Mouse (Mus musculus) intestine, postnatal 0 days (tissue): ENCODE measurements around the gene Ncln. TPM values are rescaled to one million over a fixed set of nuclear protein-coding genes. Genes with fewer than 3 reads are reported as not detected.

Experiments
- ATAC-seq: fragments of 200-750 bp; cut with Nextera tagmentation; 2 replicates; pipeline ENCODE4 v1.8.0; 2017; ENCODE audit warnings: mild to moderate bottlenecking, moderate TSS enrichment, moderate library complexity
- H3K27ac ChIP-seq: fragments of 300-500 bp; sonication (generic); 2 replicates; pipeline ENCODE4 v1.5.1; 2014; ENCODE audit warnings: mild to moderate bottlenecking, low read depth, low read length, moderate library complexity
- H3K27me3 ChIP-seq: fragments of 300-500 bp; sonication (generic); replicated peaks from 2 replicates; pipeline ENCODE4 v1.6.1; 2014; ENCODE audit warnings: low read length, mixed read lengths; ENCODE audit not compliant: control insufficient read depth, insufficient read depth
- H3K36me3 ChIP-seq: fragments of 300-500 bp; sonication (generic); 2 replicates; pipeline ENCODE4 v1.6.1; 2014; ENCODE audit warnings: mild to moderate bottlenecking, moderate library complexity; ENCODE audit not compliant: control insufficient read depth, insufficient read depth
- H3K4me1 ChIP-seq: fragments of 300-500 bp; sonication (generic); replicated peaks from 2 replicates; pipeline ENCODE4 v1.6.1; 2014; ENCODE audit warnings: antibody characterized with exemption, low read length, mixed read lengths; ENCODE audit not compliant: control insufficient read depth, insufficient read depth
- H3K4me2 ChIP-seq: fragments of 300-500 bp; sonication (generic); replicated peaks from 2 replicates; pipeline ENCODE4 v1.6.1; 2014; ENCODE audit warnings: low read depth, mild to moderate bottlenecking, moderate library complexity
- H3K4me3 ChIP-seq: fragments of 300-500 bp; sonication (generic); 2 replicates; pipeline ENCODE4 v1.5.1; 2014; ENCODE audit warnings: low read depth, low read length
- H3K9ac ChIP-seq: fragments of 300-500 bp; sonication (generic); 2 replicates; pipeline ENCODE4 v1.6.1; 2014; ENCODE audit warnings: mild to moderate bottlenecking, low read depth, low read length
- H3K9me3 ChIP-seq: fragments of 300-500 bp; sonication (generic); 2 replicates; pipeline ENCODE4 v1.6.1; 2016; ENCODE audit warnings: mixed run types; ENCODE audit not compliant: control insufficient read depth
- CTCF ChIP-seq: sonication (generic); IDR thresholded peaks from 2 replicates; pipeline ENCODE4 v1.5.1; 2016; ENCODE audit warnings: low read depth, mild to moderate bottlenecking, control low read depth, antibody characterized with exemption, moderate library complexity
- WGBS: fragments of 180-500 bp; shearing (Covaris S2); extraction: QIAGEN DNeasy Blood & Tissue Kit; methylation state at CpG from one replicate; pipeline ENCODE4 v1.1.7; 2014; 5-methylcytosine and 5-hydroxymethylcytosine counted together
- polyA plus RNA-seq: library from polyadenylated mRNA; unstranded; fragments of >200 nt; fragmentation: Nextera tagmentation; extraction: Ambion mirVana; gene quantifications from 2 replicates; pipeline ENCODE4 v1.2.1, GENCODE M21; 2015

The Ncln gene
- polyA plus RNA-seq = 58.6 and 61.1 TPM in 2 replicates

- Histone ChIP-seq H3K27me3 (no peaks in the 10 kb centered on the region), H3K4me3 (peak within 1 kb of the TSS; percentile 80), H3K9me3 (no peaks in the 10 kb centered on the region), H3K4me2 (peak within 1 kb of the TSS; percentile 88), H3K36me3 (peaks cover 25% of the 10 kb centered on the region), H3K9ac (peak within 1 kb of the TSS; percentile 84), H3K4me1 (peaks cover 21% of the 10 kb centered on the region), H3K27ac (peak within 1 kb of the TSS; percentile 55)
- peak; percentile 92 for ATAC-seq
- WGBS = under 1% methylated on average over 45 of the region's 45 CpGs
- TF ChIP-seq CTCF = no peak
Measured at GRCm38 (mm10) chr10:81496264-81496901, at the start of gene Ncln. Gene Ncln (minus strand): TSS chr10:81496392.

- ATAC-seq = peak; percentile 84
- peak within 1 kb of the TSS; percentile 86 for H3K9ac ChIP-seq
- under 1% methylated on average over 42 of the region's 59 CpGs for WGBS
Measured at GRCm38 (mm10) chr10:81545161-81545747, 49.1 kb upstream of the Ncln start, which contains the start of gene Gna11. Gene Gna11 (minus strand): TSS chr10:81545190.

GRCm38 (mm10) chr10:81544296-81545160 is 48.3 kb upstream of the Ncln start:
- Histone ChIP-seq H3K27ac (peak overlapping the region; percentile 55), H3K36me3 (0 out of 2 replicates have a peak, but pooled peaks cover 3% of the 10 kb centered on the region), H3K9ac (peak overlapping the region; percentile 86), H3K4me3 (peak overlapping the region; percentile 80), H3K4me2 (peak overlapping the region; percentile 75), H3K27me3 (no peaks in the 10 kb centered on the region), H3K4me1 (peaks cover 3% of the 10 kb centered on the region), H3K9me3 (no peaks in the 10 kb centered on the region)
- ATAC-seq = no peak
- under 1% methylated on average over 93 of the region's 93 CpGs for WGBS
- TF ChIP-seq CTCF = no peak; the same call in 1 of the 2 replicates

More at GRCm38 (mm10) chr10:81545161-81545747, 49.1 kb upstream of the Ncln start, which contains the start of gene Gna11:
- peak within 1 kb of the TSS; percentile 75 for H3K4me2 ChIP-seq
- H3K4me3 ChIP-seq = peak within 1 kb of the TSS; percentile 80
- peak within 1 kb of the TSS; percentile 91 for H3K27ac ChIP-seq
- no peaks in the 10 kb centered on the region for H3K9me3 ChIP-seq
- H3K27me3 ChIP-seq = no peaks in the 10 kb centered on the region
- TF ChIP-seq CTCF = no peak
- peaks cover 3% of the 10 kb centered on the region for H3K4me1 ChIP-seq
- H3K36me3 ChIP-seq = no peaks in the 10 kb centered on the region

GRCm38 (mm10) chr10:81543633-81544032 is 47.4 kb upstream of the Ncln start:
- TF ChIP-seq CTCF = no peak
- H3K9ac ChIP-seq = peak overlapping the region; percentile 86
- 0 out of 2 replicates have a peak, but pooled peaks cover 3% of the 10 kb centered on the region for H3K36me3 ChIP-seq
- no peaks in the 10 kb centered on the region for H3K27me3 ChIP-seq
- no peaks in the 10 kb centered on the region for H3K9me3 ChIP-seq
- peak overlapping the region; percentile 80 for H3K4me3 ChIP-seq
- peaks cover 4% of the 10 kb centered on the region for H3K4me1 ChIP-seq
- peak overlapping the region; percentile 75 for H3K4me2 ChIP-seq
- no peak for ATAC-seq
- 43% methylated on average over 1 of the region's 1 CpGs for WGBS
- peak overlapping the region; percentile 55 for H3K27ac ChIP-seq

GRCm38 (mm10) chr10:81542727-81543460 is 46.7 kb upstream of the Ncln start:
- TF ChIP-seq CTCF = no peak
- no peaks in the 10 kb centered on the region for H3K9me3 ChIP-seq
- H3K4me3 ChIP-seq = peak overlapping the region; percentile 80
- no peaks in the 10 kb centered on the region for H3K27me3 ChIP-seq
- H3K4me2 ChIP-seq = peak overlapping the region; percentile 75
- peak overlapping the region; percentile 86 for H3K9ac ChIP-seq
- H3K27ac ChIP-seq = peak overlapping the region; percentile 84
- H3K4me1 ChIP-seq = peaks cover 8% of the 10 kb centered on the region
- no peak for ATAC-seq
- 42% methylated on average over 7 of the region's 7 CpGs for WGBS
- H3K36me3 ChIP-seq = 0 out of 2 replicates have a peak, but pooled peaks cover 3% of the 10 kb centered on the region
